Mouse (Mus musculus): Measurements from ENCODE around the gene Shroom3.

DNA sequence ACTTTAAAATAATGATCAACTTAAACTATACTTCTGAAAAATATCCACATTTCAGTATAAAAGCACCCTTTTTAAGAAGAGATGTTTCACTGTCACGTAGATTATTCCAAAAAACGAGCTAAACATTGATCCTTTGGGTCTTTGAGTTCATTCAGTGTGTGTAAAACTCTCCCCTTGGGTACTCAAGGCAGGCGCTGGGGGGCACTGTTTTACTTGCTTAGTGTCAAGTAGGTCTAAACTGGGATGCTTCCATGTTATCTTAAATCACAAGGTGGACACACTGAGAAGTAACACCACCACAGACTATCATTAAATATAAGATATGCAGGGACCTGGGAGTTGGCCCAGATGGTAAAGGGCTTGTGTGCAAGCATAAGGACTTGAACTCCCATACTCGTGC, 49.7 kb upstream of the Shroom3 start:
- no peak for TF ChIP-seq MAX (IDR thresholded peaks at IDR 0.05)
- TF ChIP-seq CTCF (IDR thresholded peaks at IDR 0.05; ENCODE audit: control insufficient read depth, insufficient read depth, insufficient read length), result no peak
- no peak for TF ChIP-seq MYOD1 (IDR thresholded peaks at IDR 0.05; ENCODE audit: control insufficient read depth, insufficient read length, low read depth)
